Mouse (Mus musculus): ENCODE results near the gene Bmpr1a.
A peak's percentile ranks its signal among the peaks of the same experiment; 100 is the strongest.
"Not testable (repeated sequence)": the region's sequence is repeated elsewhere in the genome, so short reads cannot be mapped to it uniquely, and the experiment has no call there.

Gene Bmpr1a

GRCm38 (mm10) chr14:34382921-34383704 lies 120.0 kb downstream of the Bmpr1a start:
- DNase-seq (ENCODE audit: low spot score in 2 of 2) = no peak

- no peak for DNase-seq (ENCODE audit: low spot score in 2 of 2)
Observed at GRCm38 (mm10) chr14:34378560-34379331, 124.4 kb downstream of the Bmpr1a start.

- DNase-seq (ENCODE audit: low spot score in 2 of 2) = no peak
Observed at GRCm38 (mm10) chr14:34377121-34377520, 126.0 kb downstream of the Bmpr1a start.

GRCm38 (mm10) chr14:34375941-34376340 lies 127.2 kb downstream of the Bmpr1a start:
- no peak for DNase-seq (ENCODE audit: low spot score in 2 of 2)

- no peak for DNase-seq (ENCODE audit: low spot score in 2 of 2)
Observed at GRCm38 (mm10) chr14:34375415-34375904, 127.7 kb downstream of the Bmpr1a start, which contains the start of gene Mmrn2. Gene Mmrn2 (plus strand): TSS chr14:34375465.

GRCm38 (mm10) chr14:34374577-34374976 lies 128.6 kb downstream of the Bmpr1a start, which contains the start of gene Sncg:
Gene Sncg (minus strand): TSS chr14:34374789.
- no peak for DNase-seq (ENCODE audit: low spot score in 2 of 2)

GRCm38 (mm10) chr14:34373581-34373980 lies 129.6 kb downstream of the Bmpr1a start:
- DNase-seq (ENCODE audit: low spot score in 2 of 2) = no peak

GRCm38 (mm10) chr14:34372646-34373045 lies 130.5 kb downstream of the Bmpr1a start:
- DNase-seq (ENCODE audit: low spot score in 2 of 2) = peak; percentile 47 to 54

GRCm38 (mm10) chr14:34371763-34372162 lies 131.4 kb downstream of the Bmpr1a start:
- no peak for DNase-seq (ENCODE audit: low spot score in 2 of 2)

GRCm38 (mm10) chr14:34370921-34371320 lies 132.2 kb downstream of the Bmpr1a start:
- DNase-seq (ENCODE audit: low spot score in 2 of 2) = no peak

GRCm38 (mm10) chr14:34370203-34370602 lies 132.9 kb downstream of the Bmpr1a start:
- no peak for DNase-seq (ENCODE audit: low spot score in 2 of 2)

GRCm38 (mm10) chr14:34365147-34365507 lies 138.0 kb downstream of the Bmpr1a start:
- DNase-seq (ENCODE audit: low spot score in 2 of 2) = no peak

GRCm38 (mm10) chr14:34364254-34365146 lies 138.6 kb downstream of the Bmpr1a start:
- not testable (repeated sequence) for DNase-seq (ENCODE audit: low spot score in 2 of 2)

- peak; percentile 48 to 49 for DNase-seq (ENCODE audit: low spot score in 2 of 2)
Observed at GRCm38 (mm10) chr14:34363490-34364253, 139.5 kb downstream of the Bmpr1a start.

- DNase-seq (ENCODE audit: low spot score in 2 of 2) = peak; percentile 42 to 70
Observed at GRCm38 (mm10) chr14:34362726-34363445, 140.3 kb downstream of the Bmpr1a start.

GRCm38 (mm10) chr14:34362135-34362534 lies 141.0 kb downstream of the Bmpr1a start:
- DNase-seq (ENCODE audit: low spot score in 2 of 2) = no peak
